Mouse (Mus musculus): Measurements from ENCODE around the gene Scoc. TPM values are rescaled to one million over a fixed set of nuclear protein-coding genes. Genes with fewer than 3 reads are reported as not detected.

The Scoc gene
- polyA plus RNA-seq, 1 experiment, result 12.6 TPM

DNA sequence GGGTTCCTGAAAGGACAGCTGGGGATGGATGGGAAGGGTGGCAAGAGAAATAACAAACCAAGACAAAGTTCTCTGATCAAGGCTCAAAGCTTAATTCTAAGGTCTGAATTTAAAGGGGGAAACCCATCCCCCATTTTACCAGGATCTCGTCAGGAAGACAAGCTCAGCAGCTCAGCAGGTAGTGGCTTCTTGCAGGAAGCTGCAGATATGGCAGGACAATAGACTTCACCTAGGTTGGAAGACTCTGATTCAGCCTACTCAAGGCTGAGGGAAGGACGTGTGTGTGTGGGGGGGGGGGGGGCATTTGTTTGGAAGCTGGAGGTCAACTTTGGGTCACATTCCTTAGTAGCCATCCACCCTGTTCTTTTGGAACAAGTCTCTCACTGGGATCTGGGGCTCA, 75.3 kb downstream of the Scoc start:
- TF ChIP-seq POLR2A (IDR thresholded peaks at IDR 0.05; ENCODE audit: borderline replicate concordance, extremely low read depth, low read depth, low read length) (no peak), CTCF (IDR thresholded peaks at IDR 0.05; ENCODE audit: insufficient read depth, low read length) (no peak)
- Histone ChIP-seq H3K4me3 (replicated peaks; ENCODE audit: extremely low read depth, low read depth, low read length) (no peak overlapping the region), H3K4me1 (ENCODE audit: control insufficient read depth, insufficient read depth, low read length) (no peaks in the 10 kb centered on the region)
- no peak for DNase-seq
- 25% methylated on average over 2 of the region's 2 CpGs for WGBS

GRCm38 (mm10) chr8:83381016-83381415, 77.2 kb downstream of the Scoc start:
- Histone ChIP-seq H3K4me1 (ENCODE audit: control insufficient read depth, insufficient read depth, low read length) (no peaks in the 10 kb centered on the region), H3K4me3 (replicated peaks; ENCODE audit: extremely low read depth, low read depth, low read length) (no peak overlapping the region)
- 85% methylated on average over 2 of the region's 2 CpGs for WGBS
- TF ChIP-seq CTCF (IDR thresholded peaks at IDR 0.05; ENCODE audit: insufficient read depth, low read length), result no peak
- no peak for DNase-seq

DNA sequence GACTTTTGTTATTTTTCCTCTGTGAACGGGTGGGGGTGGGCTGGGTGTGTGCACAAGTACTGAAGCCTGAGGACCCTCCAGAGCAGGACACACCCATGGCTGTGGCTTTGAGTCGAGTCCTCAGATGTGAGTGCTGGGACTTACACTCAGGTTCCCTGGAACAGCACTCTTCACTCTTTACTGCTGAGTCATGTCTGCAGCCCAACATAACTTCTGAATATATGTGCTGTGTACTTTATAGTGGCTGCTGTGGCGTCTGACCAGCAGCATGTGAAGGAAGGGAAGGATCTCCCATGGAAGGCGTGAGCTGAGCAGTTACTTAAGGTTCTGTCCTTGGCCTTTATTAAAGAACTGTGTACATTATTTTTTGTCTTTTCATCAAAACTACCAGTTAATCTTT, 78.0 kb downstream of the Scoc start:
- Histone ChIP-seq H3K4me1 (ENCODE audit: control insufficient read depth, insufficient read depth, low read length) (no peaks in the 10 kb centered on the region), H3K4me3 (replicated peaks; ENCODE audit: extremely low read depth, low read depth, low read length) (no peak overlapping the region)
- no peak for DNase-seq
- TF ChIP-seq POLR2A (IDR thresholded peaks at IDR 0.05; ENCODE audit: borderline replicate concordance, extremely low read depth, low read depth, low read length), result no peak
- no peak for TF ChIP-seq CTCF (IDR thresholded peaks at IDR 0.05; ENCODE audit: insufficient read depth, low read length)
- 52% methylated on average over 4 of the region's 4 CpGs for WGBS

Other genes starting within 250 kb of the Scoc start
- gene Ucp1, start 168.0 kb downstream of the Scoc start, polyA plus RNA-seq (2012; rRNA removed), result 2.1 and 179 TPM in 2 replicates
- 1.9 and 3.7 TPM in 2 replicates for gene Elmod2, start 125.9 kb downstream of the Scoc start, polyA plus RNA-seq (2012; rRNA removed)
- not detected in 2 replicates for gene Mgat4d, start 109.9 kb downstream of the Scoc start, polyA plus RNA-seq (2012; rRNA removed)
- gene Clgn, start 68.5 kb downstream of the Scoc start, polyA plus RNA-seq (2012; rRNA removed), result not detected in 2 replicates
- gene Olfr370, start 77.4 kb upstream of the Scoc start, polyA plus RNA-seq (2012; rRNA removed), result not detected in 2 replicates
- 269 and 286 TPM in 2 replicates for gene Ndufb7, start 108.3 kb upstream of the Scoc start, polyA plus RNA-seq (2012; rRNA removed)
- gene Tecr, start 149.6 kb upstream of the Scoc start, polyA plus RNA-seq (2012; rRNA removed), result 416 and 565 TPM in 2 replicates
- gene Dnajb1, start 149.8 kb upstream of the Scoc start, polyA plus RNA-seq (2012; rRNA removed), result 23.5 and 26.4 TPM in 2 replicates
- gene Gipc1, start 194.3 kb upstream of the Scoc start, polyA plus RNA-seq (2012; rRNA removed), result 58.6 and 67.0 TPM in 2 replicates
- 6.8 and 7.8 TPM in 2 replicates for gene Ptger1, start 208.3 kb upstream of the Scoc start, polyA plus RNA-seq (2012; rRNA removed)
- gene Pkn1, start 240.8 kb upstream of the Scoc start, polyA plus RNA-seq (2012; rRNA removed), result 148 and 168 TPM in 2 replicates

All from lung, adult 2 months (tissue).